Mouse (Mus musculus): ENCODE data around the gene Pik3ap1.

DNA sequence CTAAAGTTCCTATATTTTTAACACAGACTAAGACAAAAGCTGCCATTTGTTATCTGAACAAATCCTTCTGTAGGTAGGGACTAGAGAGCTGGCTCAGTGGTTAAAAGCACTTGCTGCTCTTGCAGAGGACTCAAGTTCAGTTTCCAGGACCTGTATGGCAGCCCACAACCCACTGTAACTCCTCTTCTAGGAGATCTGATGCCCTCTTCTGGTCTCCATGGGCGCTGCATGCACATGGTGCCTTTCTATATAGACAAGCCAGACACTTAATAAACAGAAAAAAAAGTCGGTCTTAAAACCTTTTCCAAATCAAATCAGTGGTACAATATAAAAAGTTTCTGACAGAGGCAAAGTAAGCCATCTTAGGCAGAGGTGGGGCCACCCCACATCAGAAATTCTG lies 126.2 kb downstream of the Pik3ap1 start:
- no peak for TF ChIP-seq POLR2A (IDR thresholded peaks at IDR 0.05; ENCODE audit: borderline replicate concordance, extremely low read depth, low read depth, low read length)
- TF ChIP-seq CTCF (IDR thresholded peaks at IDR 0.05; ENCODE audit: insufficient read depth, low read length): peak; percentile 39
